Mouse (Mus musculus) gonadal fat pad, adult 2 months (tissue): ENCODE results near the gene Ifnab. TPM values are rescaled to one million over a fixed set of nuclear protein-coding genes. Genes with fewer than 3 reads are reported as not detected.

ENCODE experiments used
- DNase-seq: peaks from one replicate; pipeline ENCODE4 v3.0.0-alpha.2; 2012; ENCODE audit warnings: low read depth
- polyA plus RNA-seq: library from polyadenylated mRNA; depleted of rRNA; stranded (reverse); fragments of >200 nt; gene quantifications from 2 replicates; pipeline ENCODE4 v1.2.3, GENCODE M21; 2012; rRNA removed

Gene Ifnab
- polyA plus RNA-seq, 1 experiment = not detected

DNA sequence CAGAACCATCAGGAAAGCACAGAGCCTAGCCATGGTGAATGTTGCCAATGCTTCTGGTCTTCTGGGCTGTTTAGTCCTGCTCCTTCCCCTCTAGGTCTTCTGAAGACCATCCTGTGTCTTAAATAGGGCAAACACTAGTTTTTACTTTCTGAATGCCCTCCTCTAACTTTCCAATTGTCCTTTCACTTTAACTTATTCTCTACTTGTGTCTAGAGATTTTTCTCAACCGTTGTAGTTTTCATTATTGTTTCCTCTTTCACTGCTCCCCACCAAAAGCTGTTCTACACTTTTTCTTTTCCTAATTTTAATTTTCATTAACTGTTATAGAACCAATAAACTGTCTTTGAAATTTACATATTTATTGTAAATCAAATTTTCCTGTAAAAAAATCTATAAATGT, 14.3 kb downstream of the Ifnab start, which contains the start of gene Ifna16:
Gene Ifna16, minus strand, starts transcription at position 101 of the 400 bp plus-strand sequence.
- DNase-seq = no peak

DNA sequence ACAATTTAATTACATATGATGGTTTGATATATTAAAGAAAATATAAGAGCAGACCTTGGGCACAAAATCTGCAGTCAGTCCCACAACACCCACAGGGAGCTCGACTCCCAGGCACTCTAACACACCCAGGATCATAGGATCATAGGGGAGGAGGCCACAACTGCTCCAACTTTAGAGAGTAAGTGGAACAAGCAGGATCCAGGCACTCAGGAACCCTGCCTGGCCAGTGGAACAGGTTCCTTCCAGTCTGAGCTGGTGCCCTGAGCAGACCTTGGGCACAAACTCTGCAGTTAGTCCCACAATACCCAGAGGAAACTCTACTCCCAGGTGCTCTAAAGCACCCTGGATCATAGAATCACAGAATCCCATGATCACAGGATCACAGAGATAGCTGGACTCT, 35.7 kb downstream of the Ifnab start:
- no peak for DNase-seq

DNA sequence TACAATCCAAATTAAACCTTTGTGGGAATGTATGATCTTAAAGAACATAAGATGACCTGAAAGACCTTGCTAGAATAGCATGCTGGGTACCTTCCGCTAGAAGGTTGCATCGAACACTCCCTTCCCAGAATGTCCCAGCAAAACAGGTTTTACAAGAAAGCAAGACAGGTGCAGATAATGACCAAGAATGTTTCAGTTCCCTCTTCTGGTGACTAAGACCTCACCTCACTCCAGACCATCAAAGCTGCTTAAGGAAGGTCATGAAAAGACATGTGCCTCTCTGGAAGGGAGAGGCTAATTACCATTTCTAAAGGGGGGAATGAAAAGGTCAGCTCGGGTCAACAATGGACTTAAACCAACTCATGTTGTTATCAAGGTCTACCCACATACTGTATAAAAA, 37.5 kb downstream of the Ifnab start:
- DNase-seq = no peak

DNA sequence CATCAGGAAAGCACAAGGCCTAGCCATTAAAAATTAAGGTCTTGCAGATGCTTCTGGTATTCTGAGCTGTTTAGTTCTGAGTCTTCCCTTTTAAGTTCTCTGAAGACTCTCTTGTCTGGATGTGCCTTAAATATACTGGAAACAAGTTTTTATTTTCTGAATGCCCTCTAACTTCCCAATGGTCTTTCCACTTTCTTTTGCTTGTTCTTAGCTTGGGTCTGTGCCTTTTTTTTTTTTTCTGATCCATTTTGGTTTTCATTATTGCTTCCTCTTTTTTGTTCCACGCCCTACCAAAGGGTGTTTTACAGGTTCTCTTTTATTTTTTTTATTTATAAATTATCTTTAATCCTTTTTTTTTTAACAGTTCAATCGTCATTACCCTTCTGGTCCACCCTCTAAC, 46.8 kb downstream of the Ifnab start, which contains the start of gene Ifna13:
Gene Ifna13, minus strand, starts transcription at position 101 of the 400 bp plus-strand sequence.
- DNase-seq = no peak

DNA sequence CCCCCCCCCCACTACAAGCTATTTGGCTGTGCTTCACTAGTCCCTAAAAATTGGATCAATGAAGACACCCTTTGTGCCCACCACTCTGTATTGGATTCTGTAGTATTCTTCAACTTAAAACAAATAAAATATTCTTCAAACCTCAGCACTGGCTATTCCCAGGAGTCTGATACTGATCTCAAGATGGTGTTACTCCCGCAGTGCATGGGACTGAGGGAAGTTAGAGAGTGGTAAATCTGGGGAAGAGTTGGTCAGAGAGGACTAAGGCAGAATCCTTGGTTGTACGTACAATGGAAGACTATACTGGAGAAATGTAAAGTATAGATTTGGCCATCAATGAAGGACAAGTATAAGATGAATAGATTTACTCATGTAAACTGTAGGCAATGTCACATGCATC, 48.6 kb downstream of the Ifnab start:
- DNase-seq = no peak

DNA sequence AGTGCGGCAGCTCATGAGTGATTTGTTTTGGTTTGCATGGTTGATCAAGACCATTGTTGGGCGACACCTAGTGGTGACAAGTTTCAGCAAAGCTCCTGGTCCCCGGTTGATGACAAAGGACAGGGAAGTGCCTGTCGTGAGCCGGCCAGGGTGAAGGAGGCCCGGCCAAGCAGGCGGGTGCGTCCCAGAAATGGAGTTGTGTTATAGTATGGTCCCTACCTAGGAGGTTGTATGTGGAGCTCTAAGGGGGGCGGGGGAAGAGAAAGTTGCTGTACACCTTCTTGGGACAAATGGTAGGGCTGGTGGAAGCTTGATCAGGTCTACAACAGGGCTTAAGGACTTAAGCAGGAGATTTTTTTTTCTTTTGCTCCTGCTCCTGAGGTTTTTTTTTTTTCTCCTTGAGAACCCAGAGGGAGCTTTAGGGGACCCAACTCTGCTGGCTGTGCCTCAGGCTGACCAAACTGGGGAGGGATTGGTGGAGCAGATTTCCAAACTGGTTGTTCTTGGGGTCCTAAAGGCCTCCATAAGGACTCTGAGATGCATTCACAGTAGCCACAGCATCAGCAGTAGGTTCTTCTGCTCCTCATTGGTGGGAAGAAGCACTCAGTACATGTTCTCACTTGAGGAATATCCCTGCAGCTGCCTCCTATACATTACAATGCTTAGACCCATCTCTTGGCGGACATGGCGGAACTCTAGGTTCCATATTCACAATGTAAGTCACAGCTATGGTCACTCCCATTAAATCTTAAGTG, 49.9 kb downstream of the Ifnab start:
- DNase-seq = peak; percentile 86

DNA sequence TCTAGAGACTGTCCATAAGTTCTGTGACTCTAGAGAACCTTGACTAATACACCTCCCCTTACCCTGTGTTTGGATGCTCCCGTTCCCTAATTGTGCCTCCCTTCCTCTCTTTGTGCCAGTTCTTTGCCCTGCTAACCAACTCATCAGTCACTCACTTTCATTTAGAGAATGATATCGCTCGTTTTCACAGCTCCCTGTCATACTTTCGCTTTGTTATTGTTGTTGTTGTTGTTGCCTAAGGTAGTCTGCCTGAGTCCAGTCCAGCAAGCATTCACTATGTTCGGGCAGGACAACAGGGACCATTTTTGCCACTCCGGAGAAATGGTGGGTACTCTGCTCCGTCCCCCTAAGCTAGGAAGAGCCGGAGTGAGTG, 50.5 kb downstream of the Ifnab start:
- DNase-seq = no peak

Other genes with a start within 250 kb of the Ifnab start
- not detected in 2 replicates for gene Ifnb1, start 168.6 kb downstream of the Ifnab start, polyA plus RNA-seq
- not detected in 2 replicates for gene Ifna15, start 133.1 kb downstream of the Ifnab start, polyA plus RNA-seq
- not detected in 2 replicates for gene Ifna14, start 119.6 kb downstream of the Ifnab start, polyA plus RNA-seq
- gene Ifna9, start 99.0 kb downstream of the Ifnab start, polyA plus RNA-seq = not detected in 2 replicates
- not detected in 2 replicates for gene Ifna12, start 88.0 kb downstream of the Ifnab start, polyA plus RNA-seq
- gene C87499, start 56.9 kb downstream of the Ifnab start, polyA plus RNA-seq = not detected in 2 replicates
- not detected in 2 replicates for gene Ifna13, start 46.9 kb downstream of the Ifnab start, polyA plus RNA-seq
- not detected in 2 replicates for gene Ifna16, start 14.4 kb downstream of the Ifnab start, polyA plus RNA-seq
- gene Ifna2, start 7.4 kb downstream of the Ifnab start, polyA plus RNA-seq = not detected in 2 replicates
- 0.84 and 0.86 TPM in 2 replicates for gene Gm26566, start 30.4 kb upstream of the Ifnab start, polyA plus RNA-seq
- 14.9 and 20.2 TPM in 2 replicates for gene Klhl9, start 31.1 kb upstream of the Ifnab start, polyA plus RNA-seq
- 0.35 TPM in 1 of 2 replicates, not detected in the other for gene Gm13271, start 63.5 kb upstream of the Ifnab start, polyA plus RNA-seq
- not detected in 2 replicates for gene Gm13283, start 68.8 kb upstream of the Ifnab start, polyA plus RNA-seq
- not detected in 2 replicates for gene Gm13290, start 82.5 kb upstream of the Ifnab start, polyA plus RNA-seq
- not detected in 2 replicates for gene Gm13289, start 85.6 kb upstream of the Ifnab start, polyA plus RNA-seq
- gene Gm13272, start 88.5 kb upstream of the Ifnab start, polyA plus RNA-seq = not detected in 2 replicates
- 0.07 TPM in 1 of 2 replicates, not detected in the other for gene Ifnz, start 90.8 kb upstream of the Ifnab start, polyA plus RNA-seq
- not detected in 2 replicates for gene Gm13276, start 94.3 kb upstream of the Ifnab start, polyA plus RNA-seq
- gene Gm13277, start 97.3 kb upstream of the Ifnab start, polyA plus RNA-seq = not detected in 2 replicates
- gene Gm13278, start 100.2 kb upstream of the Ifnab start, polyA plus RNA-seq = not detected in 2 replicates
- not detected in 2 replicates for gene Gm13275, start 103.1 kb upstream of the Ifnab start, polyA plus RNA-seq
- gene Gm13279, start 106.0 kb upstream of the Ifnab start, polyA plus RNA-seq = not detected in 2 replicates
- gene Gm13285, start 108.3 kb upstream of the Ifnab start, polyA plus RNA-seq = not detected in 2 replicates
- not detected in 2 replicates for gene Gm13287, start 111.9 kb upstream of the Ifnab start, polyA plus RNA-seq
- gene Gm13288, start 114.2 kb upstream of the Ifnab start, polyA plus RNA-seq = not detected in 2 replicates
- gene Ifna7, start 124.9 kb upstream of the Ifnab start, polyA plus RNA-seq = not detected in 2 replicates
- gene Ifna11, start 128.6 kb upstream of the Ifnab start, polyA plus RNA-seq = not detected in 2 replicates
- not detected in 2 replicates for gene Ifna6, start 136.1 kb upstream of the Ifnab start, polyA plus RNA-seq
- not detected in 2 replicates for gene Ifna5, start 144.2 kb upstream of the Ifnab start, polyA plus RNA-seq
- not detected in 2 replicates for gene Ifna4, start 150.5 kb upstream of the Ifnab start, polyA plus RNA-seq
- gene Ifna1, start 158.7 kb upstream of the Ifnab start, polyA plus RNA-seq = not detected in 2 replicates
- not detected in 2 replicates for gene Ifne, start 188.8 kb upstream of the Ifnab start, polyA plus RNA-seq